Mouse (Mus musculus) CH12.LX (cell line): ENCODE measurements around the gene Fam120a. TPM values are rescaled to one million over a fixed set of nuclear protein-coding genes. Genes with fewer than 3 reads are reported as not detected.

Experiments used
- DNase-seq: peaks from one replicate; pipeline ENCODE4 v3.0.0-alpha.2; 2013; ENCODE audit errors: extremely low read depth
- H3K27ac ChIP-seq: 2 replicates; pipeline ENCODE4 v1.5.1; 2012; ENCODE audit warnings: low read depth, mild to moderate bottlenecking, control low read depth, moderate library complexity; ENCODE audit not compliant: insufficient read depth
- H3K27me3 ChIP-seq: replicated peaks from 2 replicates; pipeline ENCODE3; 2012; ENCODE audit warnings: inconsistent platforms
- H3K36me3 ChIP-seq, 2 experiments: replicated peaks in 1 of 2; 2 replicates each; pipeline versions ENCODE3 to v1.6.1; 2012; ENCODE audit warnings: inconsistent platforms in 1 of 2, low read length in 1 of 2, mild to moderate bottlenecking in 1 of 2, mixed read lengths in 1 of 2, moderate library complexity in 1 of 2; ENCODE audit not compliant: control insufficient read depth in 1 of 2, insufficient read depth in 1 of 2
- H3K4me1 ChIP-seq, 2 experiments: 2 replicates each; pipeline ENCODE4 v1.6.1; 2012; ENCODE audit warnings: inconsistent platforms in 1 of 2, moderate library complexity in 1 of 2; ENCODE audit not compliant: insufficient read depth in 2 of 2, control insufficient read depth in 1 of 2
- H3K4me2 ChIP-seq: 2 replicates; pipeline ENCODE4 v1.6.1; 2012; ENCODE audit warnings: low read depth, mild to moderate bottlenecking, control low read depth; ENCODE audit not compliant: poor library complexity, insufficient read depth, severe bottlenecking
- H3K4me3 ChIP-seq, 3 experiments: fragments of 150-350 bp in 1 of 3; sonication (generic) in 1 of 3; replicated peaks in 1 of 3; 2 replicates each; pipeline versions ENCODE3 to v1.5.1; 2011 to 2012; ENCODE audit warnings: low read depth in 2 of 3, low read length in 2 of 3, mild to moderate bottlenecking in 2 of 3, moderate library complexity in 2 of 3, control low read depth in 1 of 3, improper control_type of control experiment in 1 of 3, inconsistent platforms in 1 of 3, mixed read lengths in 1 of 3; ENCODE audit not compliant: poor library complexity in 1 of 3
- H3K79me2 ChIP-seq: replicated peaks from 2 replicates; pipeline ENCODE4 v1.6.1; 2012; ENCODE audit warnings: mild to moderate bottlenecking, moderate library complexity; ENCODE audit not compliant: control insufficient read depth, poor library complexity, insufficient read depth, severe bottlenecking; ENCODE audit errors: extremely low read depth
- H3K9ac ChIP-seq: 2 replicates; pipeline ENCODE4 v1.6.1; 2012; ENCODE audit warnings: low read depth, mild to moderate bottlenecking, control low read depth, moderate library complexity; ENCODE audit not compliant: insufficient read depth
- H3K9me3 ChIP-seq: replicated peaks from 2 replicates; pipeline ENCODE3; 2012; ENCODE audit warnings: low read length, inconsistent platforms, mixed read lengths
- BHLHE40 ChIP-seq: IDR thresholded peaks from 2 replicates; pipeline ENCODE4 v1.6.1; 2011; ENCODE audit warnings: mild to moderate bottlenecking, low read depth, low read length, improper control_type of control experiment
- CHD1 ChIP-seq: IDR thresholded peaks from 2 replicates; pipeline ENCODE4 v1.6.1; 2012; ENCODE audit warnings: low read depth, low read length, improper control_type of control experiment, inconsistent platforms
- CHD2 ChIP-seq: IDR thresholded peaks from 2 replicates; pipeline ENCODE4 v1.6.1; 2011; ENCODE audit warnings: low read length, improper control_type of control experiment
- CTCF ChIP-seq, 2 experiments: IDR thresholded peaks in 1 of 2; conservative IDR thresholded peaks in 1 of 2; 2 replicates each; pipeline ENCODE4 v1.5.1; 2011 to 2012; ENCODE audit warnings: low read depth in 2 of 2, low read length in 2 of 2, improper control_type of control experiment in 1 of 2, inconsistent platforms in 1 of 2, mild to moderate bottlenecking in 1 of 2, moderate library complexity in 1 of 2
- ELF1 ChIP-seq: IDR thresholded peaks from 2 replicates; pipeline ENCODE4 v1.6.1; 2014; ENCODE audit warnings: low read depth, mild to moderate bottlenecking, inconsistent platforms, low read length, improper control_type of control experiment
- EP300 ChIP-seq: IDR thresholded peaks from 2 replicates; pipeline ENCODE4 v1.6.1; 2011; ENCODE audit warnings: low read length, improper control_type of control experiment
- ETS1 ChIP-seq: conservative IDR thresholded peaks from 2 replicates; pipeline ENCODE4 v1.6.1; 2012; ENCODE audit warnings: low read depth, mild to moderate bottlenecking, inconsistent platforms, low read length, improper control_type of control experiment, moderate library complexity
- GABPA ChIP-seq: IDR thresholded peaks from 2 replicates; pipeline ENCODE4 v1.6.1; 2012; ENCODE audit warnings: low read depth, low read length, improper control_type of control experiment, inconsistent platforms; ENCODE audit not compliant: insufficient replicate concordance
- HCFC1 ChIP-seq: IDR thresholded peaks from 2 replicates; pipeline ENCODE4 v1.6.1; 2012; ENCODE audit warnings: low read depth, mild to moderate bottlenecking, inconsistent platforms, low read length, improper control_type of control experiment
- IRF4 ChIP-seq: IDR thresholded peaks from 2 replicates; pipeline ENCODE4 v1.6.1; 2014; ENCODE audit warnings: low read depth, mild to moderate bottlenecking, inconsistent platforms, low read length, improper control_type of control experiment
- JUND ChIP-seq: conservative IDR thresholded peaks from 2 replicates; pipeline ENCODE4 v1.6.1; 2011; ENCODE audit warnings: low read depth, low read length, improper control_type of control experiment
- KAT2A ChIP-seq: IDR thresholded peaks from 2 replicates; pipeline ENCODE4 v1.6.1; 2012; ENCODE audit warnings: low read length, improper control_type of control experiment, inconsistent platforms; ENCODE audit not compliant: insufficient replicate concordance
- MAX ChIP-seq: IDR thresholded peaks from 2 replicates; pipeline ENCODE4 v1.6.1; 2011; ENCODE audit warnings: low read length, improper control_type of control experiment
- MAZ ChIP-seq: IDR thresholded peaks from 2 replicates; pipeline ENCODE4 v1.6.1; 2012; ENCODE audit warnings: low read depth, mild to moderate bottlenecking, inconsistent platforms, low read length, improper control_type of control experiment, moderate library complexity
- MYC ChIP-seq: IDR thresholded peaks from 2 replicates; pipeline ENCODE4 v1.6.1; 2011; ENCODE audit warnings: low read depth, mild to moderate bottlenecking, improper control_type of control experiment, low read length
- PAX5 ChIP-seq: IDR thresholded peaks from 2 replicates; pipeline ENCODE4 v1.6.1; 2012; ENCODE audit warnings: low read length, inconsistent platforms, mixed read lengths
- POLR2AphosphoS2 ChIP-seq: IDR thresholded peaks from 2 replicates; pipeline ENCODE4 v1.6.1; 2011; ENCODE audit warnings: low read depth, low read length, improper control_type of control experiment
- RAD21 ChIP-seq: IDR thresholded peaks from 2 replicates; pipeline ENCODE4 v1.6.1; 2011; ENCODE audit warnings: low read depth, mild to moderate bottlenecking, low read length, improper control_type of control experiment, moderate library complexity
- SIN3A ChIP-seq: IDR thresholded peaks from 2 replicates; pipeline ENCODE4 v1.6.1; 2012; ENCODE audit warnings: low read length, improper control_type of control experiment, inconsistent platforms
- SMC3 ChIP-seq: IDR thresholded peaks from 2 replicates; pipeline ENCODE4 v1.6.1; 2011; ENCODE audit warnings: low read depth, low read length, improper control_type of control experiment
- TCF12 ChIP-seq: IDR thresholded peaks from 2 replicates; pipeline ENCODE4 v1.6.1; 2014; ENCODE audit warnings: low read depth, mild to moderate bottlenecking, inconsistent platforms, low read length, improper control_type of control experiment
- UBTF ChIP-seq: IDR thresholded peaks from 2 replicates; pipeline ENCODE4 v1.6.1; 2012; ENCODE audit warnings: low read depth, mild to moderate bottlenecking, inconsistent platforms, low read length, improper control_type of control experiment, moderate library complexity
- USF1 ChIP-seq: IDR thresholded peaks from 2 replicates; pipeline ENCODE4 v1.6.1; 2014; ENCODE audit warnings: low read depth, mild to moderate bottlenecking, inconsistent platforms, low read length, improper control_type of control experiment
- ZC3H11A ChIP-seq: IDR thresholded peaks from 2 replicates; pipeline ENCODE4 v1.6.1; 2012; ENCODE audit warnings: low read depth, mild to moderate bottlenecking, inconsistent platforms, low read length, improper control_type of control experiment
- ZKSCAN1 ChIP-seq: IDR thresholded peaks from 2 replicates; pipeline ENCODE4 v1.6.1; 2012; ENCODE audit warnings: low read depth, inconsistent platforms, low read length, improper control_type of control experiment, borderline replicate concordance
- ZMIZ1 ChIP-seq: IDR thresholded peaks from 2 replicates; pipeline ENCODE4 v1.6.1; 2012; ENCODE audit warnings: low read depth, mild to moderate bottlenecking, inconsistent platforms, low read length, improper control_type of control experiment
- dilution Hi-C: fragments of 300-500 bp; cut with MboI; formaldehyde crosslinking; loops from 2 replicates; pipeline ENCODE4 v1.14.3; 2020; ENCODE audit warnings: low sequenced_read_pairs; ENCODE audit not compliant: extremely low pct_unique_long_range_greater_than_20kb, extremely low pct_ligation_motif_present
- in situ Hi-C: fragments of 300-500 bp; cut with MboI; formaldehyde crosslinking; loops from 3 replicates; pipeline ENCODE4 v1.14.3; 2019; ENCODE audit warnings: low sequenced_read_pairs, low pct_ligation_motif_present, low pct_unique_long_range_greater_than_20kb, mixed read lengths
- polyA plus RNA-seq: library from polyadenylated mRNA; unstranded; fragments of >175 nt; gene quantifications from 2 replicates; pipeline ENCODE4 v1.2.1, GENCODE M21; 2012; ENCODE audit warnings: low read depth; ENCODE audit not compliant: insufficient read length
- total RNA-seq, 2 experiments: library from RNA; depleted of rRNA; stranded (reverse); fragments of 300-350 nt in 1 of 2; fragments of >200 nt in 1 of 2; gene quantifications; 2 replicates each; pipeline ENCODE4 v1.2.3; 2012 to 2014

Fam120a gene
- total and polyA plus RNA-seq, 3 experiments: 70.0 to 122 (median 82.6) TPM

DNA sequence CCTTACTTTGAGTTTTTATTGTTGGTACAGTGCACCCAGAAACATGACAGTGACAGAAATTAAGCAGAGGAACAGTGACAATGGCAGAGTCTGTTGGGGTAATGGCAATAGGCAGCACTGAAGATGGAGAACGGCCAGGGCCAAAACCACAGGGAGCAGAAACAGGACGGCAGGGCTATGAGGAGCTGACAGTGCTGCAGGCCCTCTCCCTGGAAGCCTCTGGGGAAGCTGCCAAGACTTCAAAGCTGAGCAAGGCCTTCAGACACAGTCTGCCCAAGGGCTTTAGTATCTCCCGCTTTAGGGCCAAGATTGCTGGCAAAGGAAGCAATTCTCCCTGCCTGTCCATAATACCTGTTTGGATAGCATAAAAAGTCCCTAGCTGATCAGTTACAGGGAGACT is 33.9 kb upstream of the Fam120a start:
- Histone ChIP-seq H3K9ac (no peak overlapping the region), H3K27me3 (no peaks in the 10 kb centered on the region), H3K9me3 (no peaks in the 10 kb centered on the region), H3K4me2 (no peak overlapping the region), H3K27ac (no peak overlapping the region), H3K4me1 (peaks cover 0 to 9% of the 10 kb centered on the region in 2 experiments; a peak in 1 of 4 replicates), H3K4me3 (no peak overlapping the region), H3K36me3 (no peaks in the 10 kb centered on the region), H3K79me2 (no peaks in the 10 kb centered on the region)
- in situ Hi-C loops (no loop called here), dilution Hi-C loops (no loop called here)
- no peak for TF ChIP-seq TCF12
- TF ChIP-seq KAT2A: no peak
- TF ChIP-seq BHLHE40: no peak
- no peak for TF ChIP-seq RAD21
- no peak for TF ChIP-seq UBTF
- no peak for TF ChIP-seq USF1
- no peak for TF ChIP-seq JUND
- no peak for TF ChIP-seq HCFC1
- no peak for TF ChIP-seq MAZ
- TF ChIP-seq IRF4: no peak
- no peak for TF ChIP-seq GABPA
- no peak for TF ChIP-seq MYC
- DNase-seq: no peak

GRCm38 (mm10) chr13:48998591-48998990 is 30.8 kb upstream of the Fam120a start:
- H3K4me1 ChIP-seq: peaks cover 0 to 19% of the 10 kb centered on the region in 2 experiments; a peak in 3 of 4 replicates
- peak; percentile 71 for DNase-seq
- no peaks in the 10 kb centered on the region for H3K79me2 ChIP-seq
- TF ChIP-seq EP300: no peak
- TF ChIP-seq IRF4: peak; percentile 63; the same call in 1 of the 2 replicates
- no peak for TF ChIP-seq CHD1
- TF ChIP-seq POLR2AphosphoS2: no peak
- TF ChIP-seq ZMIZ1: no peak
- no peak for TF ChIP-seq HCFC1
- TF ChIP-seq SIN3A: no peak
- TF ChIP-seq ETS1: no peak
- peak; percentile 90 for TF ChIP-seq RAD21
- TF ChIP-seq CTCF (conservative IDR thresholded peaks at IDR 0.05 in 1 of 2, IDR thresholded peaks at IDR 0.05 in 1 of 2; ENCODE audit: low read depth in 2 of 2, low read length in 2 of 2): peak; percentile 49 to 91; a peak in 3 of 4 replicates
- no peak for TF ChIP-seq ZKSCAN1
- TF ChIP-seq SMC3: peak; percentile 84
- no peak for TF ChIP-seq PAX5
- TF ChIP-seq ZC3H11A: peak; percentile 54
- TF ChIP-seq CHD2: no peak
- TF ChIP-seq MAX: no peak
- no peak for TF ChIP-seq USF1
- no peak for TF ChIP-seq ELF1
- TF ChIP-seq, all 38 proteins: peak for 5
- in situ Hi-C loops: loop anchor here (10.0 kb wide), 2 partner anchors 124 to 344 kb away; partner anchors contain the start of gene Phf2
- Histone ChIP-seq H3K9me3 (no peaks in the 10 kb centered on the region), H3K27ac (no peak overlapping the region), H3K36me3 (no peaks in the 10 kb centered on the region), H3K4me3 (no peak overlapping the region), H3K27me3 (no peaks in the 10 kb centered on the region), H3K4me2 (peak overlapping the region; percentile 54; the same call in 1 of the 2 replicates), H3K9ac (no peak overlapping the region)
- dilution Hi-C loops: no loop called here
